Mouse (Mus musculus) hindbrain, embryonic 12.5 days (tissue): ENCODE measurements at regions not wholly inside any gene's neighbourhood (a gene's known extent, or its start where the extent isn't known, plus 50 kb on each side); places are given as distances from the start of the nearest gene placed in this dataset.

ENCODE experiments used
- ATAC-seq: fragments of 200-750 bp; cut with Nextera tagmentation; 2 replicates; pipeline ENCODE4 v1.8.0; 2017; ENCODE audit warnings: moderate TSS enrichment; ENCODE audit not compliant: low FRiP score
- H3K27ac ChIP-seq: fragments of 300-500 bp; sonication (generic); 2 replicates; pipeline ENCODE4 v1.5.1; 2016; ENCODE audit warnings: mild to moderate bottlenecking
- H3K27me3 ChIP-seq: fragments of 300-500 bp; sonication (generic); 2 replicates; pipeline ENCODE4 v1.6.1; 2016; ENCODE audit warnings: mild to moderate bottlenecking
- H3K36me3 ChIP-seq: fragments of 300-500 bp; sonication (generic); 2 replicates; pipeline ENCODE4 v1.6.1; 2016; ENCODE audit warnings: mild to moderate bottlenecking
- H3K4me1 ChIP-seq: fragments of 300-500 bp; sonication (generic); 2 replicates; pipeline ENCODE4 v1.6.1; 2016
- H3K4me2 ChIP-seq: fragments of 300-500 bp; sonication (generic); replicated peaks from 2 replicates; pipeline ENCODE4 v1.6.1; 2016; ENCODE audit warnings: mild to moderate bottlenecking
- H3K4me3 ChIP-seq: fragments of 300-500 bp; sonication (generic); 2 replicates; pipeline ENCODE4 v1.5.1; 2016; ENCODE audit warnings: mild to moderate bottlenecking
- H3K9ac ChIP-seq: fragments of 300-500 bp; sonication (generic); 2 replicates; pipeline ENCODE4 v1.6.1; 2016; ENCODE audit warnings: mild to moderate bottlenecking, moderate library complexity
- H3K9me3 ChIP-seq: fragments of 300-500 bp; sonication (generic); replicated peaks from 2 replicates; pipeline ENCODE4 v1.6.1; 2016; ENCODE audit warnings: mild to moderate bottlenecking
- WGBS: fragments of 180-500 bp; shearing (Covaris S2); methylation state at CpG from one replicate; pipeline ENCODE4 v1.1.7; 2016; 5-methylcytosine and 5-hydroxymethylcytosine counted together

DNA sequence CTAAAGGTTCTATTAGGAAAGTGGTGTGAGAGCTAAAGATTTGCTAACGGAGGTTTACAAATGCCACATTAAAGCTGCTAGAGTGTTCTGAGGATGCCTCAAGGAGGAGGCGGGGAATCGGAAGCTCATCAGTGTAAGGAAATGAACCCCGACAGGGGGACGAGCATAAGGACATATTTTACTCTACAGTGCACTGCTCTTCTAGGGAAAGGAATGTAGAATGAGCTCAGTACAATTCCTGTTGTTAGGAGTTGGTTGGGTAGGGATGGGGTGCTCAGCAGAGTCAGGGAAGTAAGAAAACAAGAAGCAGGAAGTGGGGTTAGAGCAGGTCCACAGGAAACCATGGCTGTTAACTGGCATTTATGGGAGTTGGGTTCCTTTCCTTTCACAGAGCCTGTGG is 54.6 kb downstream of the Mex3b start:
- H3K27me3 ChIP-seq: no peaks in the 10 kb centered on the region

DNA sequence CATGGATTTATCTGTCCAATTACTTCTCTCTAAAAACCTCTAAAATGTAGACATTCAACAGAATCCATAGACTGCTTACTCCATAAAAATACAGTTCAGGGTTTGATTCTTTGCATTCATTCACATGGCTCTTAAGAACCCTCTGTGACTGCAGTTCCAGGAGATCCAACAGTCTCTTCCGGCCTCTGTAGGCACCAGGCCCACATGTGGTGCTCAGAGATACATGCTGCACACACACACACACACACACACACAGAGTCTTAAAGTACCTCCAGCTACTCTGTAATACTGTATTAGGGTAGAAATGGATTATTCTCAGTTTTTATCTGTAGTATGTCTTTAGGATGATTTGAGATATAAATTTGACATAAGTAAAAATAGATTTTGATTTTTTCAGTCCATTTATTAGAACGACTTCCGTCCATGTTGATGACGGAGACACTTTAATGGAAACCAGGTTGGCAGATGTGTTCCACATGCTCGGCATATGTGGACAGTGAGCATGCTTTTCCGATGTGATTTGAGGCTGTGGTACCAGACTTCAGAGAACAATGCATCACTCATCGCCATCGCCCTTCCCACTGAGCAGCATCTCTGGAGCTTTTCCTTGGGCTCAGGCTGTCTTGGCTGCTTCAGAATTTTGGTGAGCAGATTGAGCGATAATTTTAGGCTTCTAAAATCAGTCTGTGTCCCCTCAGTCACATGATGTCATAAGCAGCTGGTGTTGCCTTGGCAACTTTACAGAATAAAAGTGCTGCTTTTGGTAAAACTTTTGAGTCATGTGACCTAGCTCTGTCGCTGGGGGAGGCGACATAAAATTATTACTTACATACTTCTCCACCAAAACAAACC is 56.3 kb downstream of the Mex3b start:
- H3K27ac ChIP-seq: no peak overlapping the region
- no peak overlapping the region for H3K4me2 ChIP-seq
- H3K4me3 ChIP-seq: no peak overlapping the region
- no peaks in the 10 kb centered on the region for H3K9me3 ChIP-seq
- ATAC-seq: no peak
- no peaks in the 10 kb centered on the region for H3K36me3 ChIP-seq
- H3K4me1 ChIP-seq: no peaks in the 10 kb centered on the region
- WGBS: 64% methylated on average over 11 of the region's 11 CpGs
- H3K27me3 ChIP-seq: no peaks in the 10 kb centered on the region
- no peak overlapping the region for H3K9ac ChIP-seq

More for the DNA sequence above, 54.6 kb downstream of the Mex3b start:
- H3K9ac ChIP-seq: no peak overlapping the region
- no peak overlapping the region for H3K4me2 ChIP-seq
- H3K4me3 ChIP-seq: no peak overlapping the region
- no peak overlapping the region for H3K27ac ChIP-seq
- 77% methylated on average over 5 of the region's 5 CpGs for WGBS
- H3K9me3 ChIP-seq: no peaks in the 10 kb centered on the region
- no peaks in the 10 kb centered on the region for H3K4me1 ChIP-seq
- no peaks in the 10 kb centered on the region for H3K36me3 ChIP-seq
- no peak for ATAC-seq

DNA sequence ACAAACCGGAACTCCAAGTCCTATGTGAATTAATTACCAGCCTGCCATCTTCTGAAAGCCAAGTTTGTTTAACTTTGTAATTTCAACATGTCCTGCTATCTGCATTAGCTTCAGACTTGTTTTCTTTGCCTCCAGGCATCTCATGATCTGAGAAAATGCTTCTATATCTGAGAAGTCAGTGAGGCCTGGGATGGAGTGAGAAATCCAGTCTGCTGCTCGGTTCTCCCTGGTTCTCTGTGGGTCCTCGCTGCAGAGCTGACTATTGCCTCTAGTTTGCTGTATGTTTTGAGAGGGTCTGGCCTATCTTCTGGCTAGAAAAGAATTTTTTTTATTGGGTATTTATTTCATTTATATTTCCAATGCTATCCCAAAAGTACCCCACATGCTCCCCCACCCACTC is 57.0 kb downstream of the Mex3b start:
- Histone ChIP-seq H3K36me3 (no peaks in the 10 kb centered on the region), H3K4me1 (no peaks in the 10 kb centered on the region), H3K4me2 (no peak overlapping the region), H3K4me3 (no peak overlapping the region), H3K9ac (no peak overlapping the region), H3K9me3 (no peaks in the 10 kb centered on the region), H3K27ac (no peak overlapping the region), H3K27me3 (no peaks in the 10 kb centered on the region)
- ATAC-seq: no peak
- 79% methylated on average over 3 of the region's 3 CpGs for WGBS

DNA sequence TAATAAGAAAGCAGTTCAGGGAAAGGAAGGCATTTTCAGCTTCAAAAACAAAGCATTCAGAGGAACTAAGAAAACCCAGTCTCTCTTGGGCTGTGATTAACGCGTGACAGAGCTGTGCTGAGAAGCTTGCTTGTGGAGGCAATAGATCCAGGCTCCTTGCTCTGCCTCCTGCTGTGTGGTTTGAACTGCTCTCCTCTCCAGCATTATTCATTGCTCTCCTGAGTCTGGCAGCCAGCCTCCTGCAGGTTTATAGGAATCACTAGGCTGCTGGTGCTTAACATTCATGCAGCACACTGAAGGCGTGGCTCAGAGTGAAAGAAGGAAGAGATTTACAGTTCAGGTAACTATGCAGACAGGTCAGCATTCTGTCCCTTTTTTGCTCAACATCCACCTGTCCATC is 71.2 kb downstream of the Mex3b start:
- H3K36me3 ChIP-seq: no peaks in the 10 kb centered on the region
- no peak overlapping the region for H3K4me2 ChIP-seq
- ATAC-seq: no peak
- H3K9ac ChIP-seq: no peak overlapping the region
- H3K4me3 ChIP-seq: no peak overlapping the region
- no peaks in the 10 kb centered on the region for H3K4me1 ChIP-seq
- no peaks in the 10 kb centered on the region for H3K27me3 ChIP-seq
- 15% methylated on average over 3 of the region's 3 CpGs for WGBS
- no peaks in the 10 kb centered on the region; the same call in 1 of the 2 replicates for H3K9me3 ChIP-seq
- no peak overlapping the region for H3K27ac ChIP-seq

DNA sequence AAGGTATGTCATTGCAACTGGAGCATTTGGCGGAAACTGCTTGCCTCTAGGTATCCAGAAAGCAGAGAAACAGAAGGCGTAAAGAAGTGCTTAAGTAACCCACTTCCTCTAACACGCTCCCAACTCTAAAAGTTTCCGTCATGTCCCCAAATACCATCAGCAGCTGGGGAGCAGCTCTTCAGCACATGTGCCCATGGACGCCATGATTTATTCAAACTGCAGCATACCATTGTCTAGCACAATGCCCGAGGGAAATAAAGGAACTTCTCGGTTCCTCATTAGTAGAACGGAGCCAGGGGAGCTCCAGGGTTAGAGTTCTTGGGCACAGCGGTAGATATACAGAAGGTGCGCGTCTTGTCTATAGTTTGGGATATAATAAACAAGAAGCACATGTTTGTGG is 72.4 kb downstream of the Mex3b start:
- no peak for ATAC-seq
- 72% methylated on average over 11 of the region's 11 CpGs for WGBS

DNA sequence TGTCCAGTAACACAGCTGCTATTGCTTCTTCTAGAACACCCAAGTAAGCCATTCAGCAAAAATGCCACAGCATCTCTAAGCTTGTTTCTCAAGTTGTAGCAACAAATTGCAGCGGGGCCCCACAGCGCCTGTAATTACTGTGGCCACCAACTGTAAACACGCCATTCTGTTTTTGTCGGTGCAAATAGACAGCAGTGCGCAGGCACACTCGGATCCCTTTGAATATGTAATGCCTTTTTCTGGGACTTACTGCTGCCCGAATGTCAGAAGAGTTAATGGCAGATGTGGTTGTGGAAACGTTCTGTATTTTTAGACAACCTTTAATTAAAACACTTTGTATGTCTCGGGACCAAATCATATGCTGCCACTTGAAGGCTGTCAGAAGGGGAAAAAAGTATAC is 76.2 kb downstream of the Mex3b start:
- Histone ChIP-seq H3K9ac (no peak overlapping the region), H3K9me3 (no peaks in the 10 kb centered on the region; the same call in 1 of the 2 replicates), H3K4me3 (no peak overlapping the region), H3K4me2 (no peak overlapping the region), H3K36me3 (no peaks in the 10 kb centered on the region), H3K27ac (no peak overlapping the region), H3K27me3 (no peaks in the 10 kb centered on the region), H3K4me1 (no peaks in the 10 kb centered on the region)
- ATAC-seq: no peak
- 83% methylated on average over 9 of the region's 9 CpGs for WGBS

More for the DNA sequence above, 72.4 kb downstream of the Mex3b start:
- H3K4me3 ChIP-seq: no peak overlapping the region
- H3K36me3 ChIP-seq: no peaks in the 10 kb centered on the region
- H3K4me1 ChIP-seq: no peaks in the 10 kb centered on the region
- no peak overlapping the region for H3K9ac ChIP-seq
- H3K27me3 ChIP-seq: no peaks in the 10 kb centered on the region
- H3K4me2 ChIP-seq: no peak overlapping the region
- H3K27ac ChIP-seq: no peak overlapping the region
- H3K9me3 ChIP-seq: no peaks in the 10 kb centered on the region; the same call in 1 of the 2 replicates

DNA sequence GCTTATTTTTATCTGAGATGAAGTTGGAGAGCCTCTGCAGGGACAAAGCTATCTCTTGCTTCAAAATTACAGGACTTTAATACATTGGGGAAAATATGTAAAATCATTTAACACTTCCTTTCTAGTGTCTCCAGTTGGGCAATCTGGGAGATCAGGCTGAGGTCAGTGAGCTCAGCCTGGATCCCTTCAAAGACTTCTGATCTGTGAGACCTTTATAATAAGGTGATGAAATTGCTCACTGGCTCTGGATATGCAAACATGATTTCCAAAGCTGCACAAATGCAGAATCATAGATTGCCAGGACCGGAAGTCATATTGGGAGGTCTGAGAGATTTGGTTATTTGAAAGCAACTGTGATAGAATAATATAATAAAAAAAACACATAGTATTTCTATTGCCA is 76.7 kb downstream of the Mex3b start:
- no peak overlapping the region for H3K4me3 ChIP-seq
- H3K4me1 ChIP-seq: no peaks in the 10 kb centered on the region
- H3K9ac ChIP-seq: no peak overlapping the region
- no peak for ATAC-seq
- no peak overlapping the region for H3K4me2 ChIP-seq
- WGBS: 95% methylated on average over 1 of the region's 1 CpGs
- H3K27ac ChIP-seq: no peak overlapping the region
- H3K9me3 ChIP-seq: no peaks in the 10 kb centered on the region; the same call in 1 of the 2 replicates
- H3K27me3 ChIP-seq: no peaks in the 10 kb centered on the region
- no peaks in the 10 kb centered on the region for H3K36me3 ChIP-seq

DNA sequence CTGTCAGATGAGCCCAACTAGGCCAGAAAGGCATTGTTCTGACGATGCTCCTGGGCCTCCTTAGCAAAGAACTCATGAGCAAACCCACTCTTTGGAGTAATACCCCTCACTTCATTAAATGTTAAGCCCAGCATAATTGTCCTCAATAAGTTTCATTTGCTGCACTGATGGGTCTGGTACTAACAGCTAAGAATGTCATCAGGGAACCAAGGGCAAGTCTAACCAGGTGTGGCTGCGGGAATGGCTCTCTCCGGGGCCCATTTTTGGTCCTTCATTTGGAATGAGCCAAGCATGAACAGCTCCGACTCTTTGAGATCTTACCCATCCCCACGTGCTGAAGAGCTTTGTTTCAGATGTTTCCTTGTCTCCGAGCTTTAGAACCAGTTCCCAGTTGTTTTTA is 82.2 kb downstream of the Mex3b start:
- Histone ChIP-seq H3K4me3 (no peak overlapping the region), H3K27me3 (no peaks in the 10 kb centered on the region), H3K4me1 (no peaks in the 10 kb centered on the region), H3K4me2 (no peak overlapping the region), H3K9me3 (no peaks in the 10 kb centered on the region), H3K36me3 (no peaks in the 10 kb centered on the region), H3K9ac (no peak overlapping the region), H3K27ac (no peak overlapping the region)
- ATAC-seq: no peak
- WGBS: 83% methylated on average over 6 of the region's 6 CpGs

DNA sequence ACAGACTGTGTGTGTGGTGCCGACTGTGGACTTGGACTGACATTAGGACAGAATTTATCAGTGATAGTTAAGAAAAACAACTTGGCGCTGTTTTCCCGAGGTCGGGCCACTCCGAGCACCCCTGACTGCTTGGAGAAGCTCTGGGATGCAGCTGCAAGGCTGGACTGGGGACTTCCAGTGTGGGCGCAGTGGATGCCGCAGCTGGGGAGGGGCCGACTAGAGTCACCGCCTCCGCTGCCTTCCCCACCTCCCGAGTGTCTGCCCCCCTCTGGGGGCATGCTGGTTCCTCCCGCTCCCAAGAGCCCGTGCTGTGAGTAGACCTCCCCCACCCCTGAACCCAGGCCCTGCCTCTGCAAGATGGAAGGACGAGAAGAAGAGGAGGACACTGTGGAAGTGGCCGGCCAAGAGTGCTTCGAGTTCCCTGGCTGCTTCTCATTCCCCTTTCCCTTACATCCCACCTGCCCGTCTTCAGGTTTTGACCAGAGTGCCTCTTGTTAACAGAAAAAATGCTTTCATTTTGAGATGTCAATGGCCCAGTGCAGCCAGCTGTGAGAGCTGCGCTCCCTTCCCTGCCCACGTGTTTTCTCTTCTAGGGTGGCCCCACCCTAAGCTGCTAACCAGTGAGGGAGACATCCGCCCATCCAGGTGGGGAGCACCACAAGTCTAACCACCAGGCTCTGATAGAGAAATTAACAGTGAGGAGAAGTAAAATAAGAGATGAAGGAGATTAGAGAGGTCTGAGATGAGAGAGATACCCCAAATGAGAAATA is 90.3 kb downstream of the Mex3b start:
- H3K27me3 ChIP-seq: no peaks in the 10 kb centered on the region
- H3K4me2 ChIP-seq: no peak overlapping the region
- H3K9ac ChIP-seq: no peak overlapping the region
- no peak overlapping the region for H3K4me3 ChIP-seq
- 61% methylated on average over 20 of the region's 20 CpGs for WGBS
- ATAC-seq: no peak
- no peak overlapping the region for H3K27ac ChIP-seq
- H3K36me3 ChIP-seq: no peaks in the 10 kb centered on the region
- H3K4me1 ChIP-seq: no peaks in the 10 kb centered on the region
- H3K9me3 ChIP-seq: no peaks in the 10 kb centered on the region

DNA sequence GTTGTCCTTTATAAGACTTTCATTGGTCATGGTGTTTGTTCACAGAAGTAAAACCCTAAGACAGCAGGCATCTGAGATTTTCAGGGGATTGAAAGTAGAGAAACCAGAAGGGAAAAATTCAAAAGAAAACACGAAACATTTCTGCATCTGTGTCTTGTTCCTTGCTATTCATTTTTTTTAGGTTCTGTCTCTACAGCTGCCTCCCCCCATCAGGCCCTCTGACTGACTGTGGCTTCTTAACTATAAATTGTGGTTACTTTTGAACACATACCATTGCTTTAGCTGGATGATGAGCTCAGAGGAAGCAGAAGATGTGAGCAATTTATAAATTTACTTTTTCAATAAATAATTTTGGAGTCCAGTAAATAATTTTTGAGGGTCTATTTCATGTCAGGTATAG is 103.5 kb downstream of the Mex3b start:
- Histone ChIP-seq H3K36me3 (no peaks in the 10 kb centered on the region), H3K4me2 (no peak overlapping the region), H3K27ac (no peak overlapping the region), H3K9ac (no peak overlapping the region), H3K4me3 (no peak overlapping the region), H3K27me3 (no peaks in the 10 kb centered on the region), H3K9me3 (0 out of 2 replicates have a peak, but pooled peaks cover 5% of the 10 kb centered on the region), H3K4me1 (0 out of 2 replicates have a peak, but pooled peaks cover 3% of the 10 kb centered on the region)
- no peak for ATAC-seq
- 90% methylated on average over 1 of the region's 1 CpGs for WGBS

DNA sequence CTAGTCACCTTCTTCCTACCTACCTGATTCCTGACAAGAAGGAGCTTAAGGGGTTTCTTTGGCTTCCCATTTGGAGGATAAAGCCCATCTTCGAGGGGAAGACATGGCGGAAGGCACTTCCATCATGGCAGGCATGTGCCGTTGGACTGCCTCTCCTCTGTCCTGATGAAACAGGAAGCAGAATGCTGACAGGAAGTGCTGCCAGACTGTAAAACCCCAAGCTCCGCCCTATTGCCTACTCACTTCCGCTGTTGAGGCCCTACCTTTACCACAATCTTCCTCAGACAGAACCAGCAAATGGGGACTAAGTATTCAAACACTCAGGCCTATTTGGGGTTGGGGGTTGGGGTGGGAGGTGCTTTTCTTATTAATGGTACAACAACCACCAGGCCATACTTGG is 104.1 kb downstream of the Mex3b start:
- H3K4me1 ChIP-seq: 0 out of 2 replicates have a peak, but pooled peaks cover 3% of the 10 kb centered on the region
- no peak for ATAC-seq
- H3K4me3 ChIP-seq: no peak overlapping the region
- H3K4me2 ChIP-seq: no peak overlapping the region
- WGBS: 94% methylated on average over 5 of the region's 5 CpGs
- H3K27me3 ChIP-seq: no peaks in the 10 kb centered on the region
- H3K27ac ChIP-seq: no peak overlapping the region
- H3K9me3 ChIP-seq: 0 out of 2 replicates have a peak, but pooled peaks cover 5% of the 10 kb centered on the region
- H3K9ac ChIP-seq: no peak overlapping the region
- H3K36me3 ChIP-seq: no peaks in the 10 kb centered on the region

DNA sequence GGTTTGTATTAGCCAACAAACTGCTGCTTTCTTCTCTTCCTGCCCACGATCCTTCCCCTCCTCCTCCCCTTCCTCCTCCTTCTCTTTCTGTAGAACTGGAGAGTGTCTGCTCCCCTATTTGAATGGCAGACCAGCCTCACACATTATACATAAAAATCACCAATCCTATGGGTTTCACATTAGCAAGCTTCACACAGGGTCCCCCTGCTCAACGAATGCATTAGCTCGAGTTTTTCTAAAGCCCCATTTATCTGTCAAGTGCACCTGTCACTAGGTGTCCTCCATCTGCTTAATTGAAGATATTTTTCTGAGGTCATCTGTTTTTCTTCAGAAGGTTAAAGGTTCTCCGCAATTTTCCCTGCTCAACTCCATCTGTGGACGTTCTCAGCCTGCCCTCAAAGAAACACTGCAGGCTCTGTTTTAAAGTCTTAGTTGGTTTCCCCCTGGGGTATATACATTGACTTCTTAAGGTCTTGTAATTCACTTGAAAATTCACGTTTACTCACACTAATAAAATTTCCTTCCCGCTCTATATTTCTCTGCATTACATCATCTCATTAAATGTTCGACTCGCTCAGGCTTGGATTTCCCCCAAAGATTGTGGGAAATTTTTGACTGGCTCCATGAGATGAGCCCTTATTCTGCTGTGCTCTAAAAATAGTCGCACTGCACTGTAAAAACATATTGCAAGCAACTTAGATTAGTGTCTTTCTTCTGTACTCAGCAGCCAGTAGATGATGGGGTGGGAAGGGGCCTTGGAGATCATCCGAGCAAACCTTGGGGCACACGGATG is 105.3 kb downstream of the Mex3b start:
- Histone ChIP-seq H3K4me1 (0 out of 2 replicates have a peak, but pooled peaks cover 3% of the 10 kb centered on the region), H3K9me3 (0 out of 2 replicates have a peak, but pooled peaks cover 5% of the 10 kb centered on the region), H3K9ac (no peak overlapping the region), H3K27ac (no peak overlapping the region), H3K4me3 (no peak overlapping the region), H3K4me2 (no peak overlapping the region), H3K36me3 (no peaks in the 10 kb centered on the region), H3K27me3 (no peaks in the 10 kb centered on the region)
- ATAC-seq: no peak
- WGBS: 62% methylated on average over 12 of the region's 12 CpGs
